In the genomic region with DNA sequence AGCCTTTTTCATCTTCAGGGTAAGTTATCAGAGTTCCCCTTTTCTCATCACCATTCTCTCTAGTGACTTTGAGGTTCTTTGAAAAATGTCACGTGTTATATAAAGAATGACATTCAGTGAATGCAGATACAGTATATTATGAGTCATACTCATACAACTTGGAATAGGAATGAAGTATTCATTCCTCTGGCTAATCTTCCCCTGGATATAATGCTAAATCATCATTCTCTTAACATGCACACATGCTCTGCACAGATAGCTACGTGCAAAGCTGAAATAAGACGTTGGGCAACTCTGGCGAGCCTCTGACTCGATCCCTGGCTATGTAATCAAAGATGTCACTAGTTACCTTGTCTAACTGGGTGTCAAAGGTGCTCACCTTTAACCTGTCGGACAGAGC, we compare ENCODE assay signal across 14 mouse cellular contexts.
"Had no signal": no experiment of that assay in that cellular context is flagged by ENCODE, and none has a peak within 500 bp of the region (broad histone marks: within the 10 kb centered on the region; RNA-seq: fewer than 3 reads in every experiment).

No protein-coding gene starts in this region.

- DNase-seq: kidney, adult 11 months; kidney, adult 9 months; kidney, postnatal 10 days; lung, adult 18-20 months; retina, postnatal 1 day; right cerebral cortex, postnatal 4 days; thymus, adult 2 months; thymus, postnatal 25 days had no signal

- H3K4me3 ChIP-seq: limb, embryonic 15.5 days; midbrain, embryonic 10.5 days; midbrain, embryonic 15.5 days; neural tube, embryonic 13.5 days; stomach, embryonic 15.5 days had no signal

- H3K9ac ChIP-seq: limb, embryonic 15.5 days; liver, embryonic 14.5 days; midbrain, embryonic 15.5 days; neural tube, embryonic 13.5 days; stomach, embryonic 15.5 days had no signal

- H3K4me1 ChIP-seq: limb, embryonic 15.5 days; midbrain, embryonic 10.5 days; midbrain, embryonic 15.5 days; neural tube, embryonic 13.5 days; stomach, embryonic 15.5 days had no signal

- H3K27ac ChIP-seq: limb, embryonic 15.5 days; liver, embryonic 14.5 days; midbrain, embryonic 10.5 days; midbrain, embryonic 15.5 days; neural tube, embryonic 13.5 days; stomach, embryonic 15.5 days had no signal

- ATAC-seq: midbrain, embryonic 15.5 days had no signal

- H3K4me2 ChIP-seq: limb, embryonic 15.5 days; midbrain, embryonic 15.5 days; neural tube, embryonic 13.5 days; stomach, embryonic 15.5 days had no signal

- H3K27me3 ChIP-seq: limb, embryonic 15.5 days; midbrain, embryonic 15.5 days; neural tube, embryonic 13.5 days; stomach, embryonic 15.5 days had no signal

- H3K9me3 ChIP-seq: limb, embryonic 15.5 days; midbrain, embryonic 10.5 days; midbrain, embryonic 15.5 days; neural tube, embryonic 13.5 days; stomach, embryonic 15.5 days had no signal
